Mouse (Mus musculus): Measurements from ENCODE around the gene Eif1.

DNA sequence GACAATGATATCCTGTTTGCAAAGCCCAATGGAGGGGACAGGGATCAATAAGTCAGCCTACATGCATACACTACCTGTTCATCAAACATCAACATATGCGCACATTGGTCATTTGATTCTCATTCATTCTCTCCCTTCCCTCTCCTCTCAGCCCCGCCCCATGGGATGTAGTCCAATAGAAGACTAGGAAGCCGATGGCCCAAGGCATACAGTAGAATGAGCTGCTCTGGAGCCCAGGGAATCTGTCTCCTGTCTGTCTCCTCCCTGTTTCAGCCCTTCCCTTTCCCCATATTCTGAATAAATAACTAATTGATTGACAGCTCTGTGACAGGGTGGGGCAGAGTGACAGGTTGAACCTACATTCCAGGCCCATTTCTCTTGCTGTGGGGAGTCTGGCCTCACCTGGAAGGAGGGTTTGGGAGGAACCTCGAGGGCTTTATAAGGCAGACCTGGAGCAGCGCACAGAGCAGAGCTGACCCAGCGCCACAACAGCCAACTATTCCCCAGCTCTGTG is 14.3 kb downstream of the Eif1 start, which contains the start of gene Gast:
- TF ChIP-seq CTCF (IDR thresholded peaks at IDR 0.05; ENCODE audit: control insufficient read depth, insufficient read depth, insufficient replicate concordance, low read depth, low read length) (no peak), POLR2A (IDR thresholded peaks at IDR 0.05; ENCODE audit: control insufficient read depth, low read depth, low read length) (no peak)

All from testis, adult 2 months (tissue).